Mouse (Mus musculus) heart, embryonic 15.5 days (tissue): Measurements from ENCODE around the gene Hdgf. TPM values are rescaled to one million over a fixed set of nuclear protein-coding genes. Genes with fewer than 3 reads are reported as not detected.

Experiments
- ATAC-seq: fragments of 200-750 bp; cut with Nextera tagmentation; replicated peaks from 2 replicates; pipeline ENCODE4 v1.8.0; 2017; ENCODE audit warnings: low read depth, moderate TSS enrichment; ENCODE audit not compliant: insufficient number of reproducible peaks, insufficient read depth, low FRiP score
- H3K27ac ChIP-seq: fragments of 300-500 bp; sonication (generic); 2 replicates; pipeline ENCODE4 v1.5.1; 2015; ENCODE audit warnings: mild to moderate bottlenecking, inconsistent platforms
- H3K27me3 ChIP-seq: fragments of 300-500 bp; sonication (generic); 2 replicates; pipeline ENCODE4 v1.6.1; 2015; ENCODE audit warnings: inconsistent platforms
- H3K36me3 ChIP-seq: fragments of 300-500 bp; sonication (generic); 2 replicates; pipeline ENCODE4 v1.6.1; 2015; ENCODE audit warnings: mild to moderate bottlenecking, inconsistent platforms
- H3K4me1 ChIP-seq: fragments of 300-500 bp; sonication (generic); replicated peaks from 2 replicates; pipeline ENCODE4 v1.6.1; 2015; ENCODE audit warnings: inconsistent platforms
- H3K4me2 ChIP-seq: fragments of 300-500 bp; sonication (generic); 2 replicates; pipeline ENCODE4 v1.6.1; 2015; ENCODE audit warnings: inconsistent platforms, mild to moderate bottlenecking, moderate library complexity
- H3K4me3 ChIP-seq: fragments of 300-500 bp; sonication (generic); 2 replicates; pipeline ENCODE4 v1.5.1; 2015; ENCODE audit warnings: mild to moderate bottlenecking, inconsistent platforms
- H3K9ac ChIP-seq: fragments of 300-500 bp; sonication (generic); 2 replicates; pipeline ENCODE4 v1.6.1; 2015; ENCODE audit warnings: mild to moderate bottlenecking, inconsistent platforms
- H3K9me3 ChIP-seq: fragments of 300-500 bp; sonication (generic); replicated peaks from 2 replicates; pipeline ENCODE4 v1.6.1; 2016; ENCODE audit warnings: inconsistent platforms
- WGBS: fragments of 180-500 bp; shearing (Covaris S2); methylation state at CpG from one replicate; pipeline ENCODE4 v1.1.7; 2015; ENCODE audit warnings: mixed read lengths; 5-methylcytosine and 5-hydroxymethylcytosine counted together
- polyA plus RNA-seq: library from polyadenylated mRNA; unstranded; fragments of >200 nt; fragmentation: Nextera tagmentation; extraction: Ambion mirVana; gene quantifications from 2 replicates; pipeline ENCODE4 v1.2.1, GENCODE M21; 2015

The Hdgf gene
- polyA plus RNA-seq, 1 experiment from 2014 or later = 134 TPM

DNA sequence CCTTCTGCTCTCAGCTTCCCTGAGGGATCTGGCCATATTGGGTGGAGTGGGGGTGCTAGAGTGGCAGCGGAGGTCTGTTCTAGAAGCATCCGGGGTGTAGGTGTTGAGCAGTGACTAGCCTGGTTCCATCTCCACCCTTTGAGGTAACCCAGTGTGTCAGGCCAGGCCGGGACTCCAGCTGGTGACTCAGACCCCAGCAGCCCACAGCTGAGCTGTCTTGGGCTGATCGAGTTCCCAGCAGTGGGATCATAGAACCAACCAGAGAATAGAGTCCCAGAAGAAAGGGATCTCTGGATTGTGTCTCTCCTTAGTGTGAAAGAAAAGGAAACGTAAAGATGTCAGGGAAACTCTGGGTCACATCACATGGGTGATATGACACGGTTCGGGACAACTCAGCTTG is 53.2 kb downstream of the Hdgf start:
- H3K27ac ChIP-seq = no peak overlapping the region

DNA sequence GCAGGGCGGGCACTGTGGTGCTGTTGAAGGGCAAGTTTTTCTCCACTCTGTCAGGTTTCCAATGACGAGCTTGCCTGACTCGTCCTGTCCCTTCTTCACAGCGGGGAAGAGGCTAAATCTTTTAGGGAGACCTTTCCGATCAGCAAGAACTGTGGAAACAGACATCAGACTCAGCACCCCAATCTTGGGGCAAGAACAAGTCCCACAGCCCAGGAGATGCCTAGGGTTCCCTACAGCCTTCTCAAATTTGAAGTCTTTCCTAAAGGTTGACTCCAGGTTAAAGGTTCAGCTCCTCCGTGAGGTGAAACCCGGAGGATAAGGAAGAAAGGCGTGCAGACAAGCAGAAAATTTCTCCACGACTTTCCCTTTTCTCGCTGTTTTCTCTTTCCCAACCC is 54.1 kb downstream of the Hdgf start:
- Histone ChIP-seq H3K4me2 (peak overlapping the region; percentile 82), H3K27ac (peak overlapping the region; percentile 82), H3K36me3 (no peaks in the 10 kb centered on the region), H3K9ac (peak overlapping the region; percentile 54), H3K4me3 (peak overlapping the region; percentile 49), H3K4me1 (peaks cover 23% of the 10 kb centered on the region), H3K9me3 (no peaks in the 10 kb centered on the region), H3K27me3 (peaks cover 8% of the 10 kb centered on the region; the same call in 1 of the 2 replicates)
- WGBS = 12% methylated on average over 10 of the region's 10 CpGs
- no peak for ATAC-seq

More for the DNA sequence above, 53.2 kb downstream of the Hdgf start:
- Histone ChIP-seq H3K4me3 (no peak overlapping the region), H3K4me2 (no peak overlapping the region), H3K9me3 (no peaks in the 10 kb centered on the region), H3K9ac (no peak overlapping the region), H3K36me3 (no peaks in the 10 kb centered on the region), H3K27me3 (peaks cover 5% of the 10 kb centered on the region; the same call in 1 of the 2 replicates), H3K4me1 (peaks cover 23% of the 10 kb centered on the region)
- ATAC-seq = no peak
- 66% methylated on average over 7 of the region's 7 CpGs for WGBS

GRCm38 (mm10) chr3:87960586-87961191 is 54.6 kb downstream of the Hdgf start:
- Histone ChIP-seq H3K4me3 (peak overlapping the region; percentile 49), H3K27me3 (peaks cover 8% of the 10 kb centered on the region; the same call in 1 of the 2 replicates), H3K9me3 (no peaks in the 10 kb centered on the region), H3K9ac (peak overlapping the region; percentile 54), H3K4me1 (peaks cover 23% of the 10 kb centered on the region), H3K36me3 (no peaks in the 10 kb centered on the region), H3K27ac (peak overlapping the region; percentile 82), H3K4me2 (peak overlapping the region; percentile 82)
- WGBS = 1% methylated on average over 27 of the region's 27 CpGs
- peak; percentile 97 for ATAC-seq

Other genes with a start within 250 kb of the Hdgf start
- gene Lrrc71, start 157.7 kb upstream of the Hdgf start, polyA plus RNA-seq = 0.29 and 0.70 TPM in 2 replicates
- 0.40 and 4.9 TPM in 2 replicates for gene Ntrk1, start 111.2 kb upstream of the Hdgf start, polyA plus RNA-seq
- 0.08 and 0.11 TPM in 2 replicates for gene Insrr, start 109.4 kb upstream of the Hdgf start, polyA plus RNA-seq
- gene Pear1, start 82.0 kb upstream of the Hdgf start, polyA plus RNA-seq = 17.4 and 25.4 TPM in 2 replicates
- 0.37 and 3.8 TPM in 2 replicates for gene Sh2d2a, start 59.6 kb upstream of the Hdgf start, polyA plus RNA-seq
- gene Prcc, start 20.7 kb upstream of the Hdgf start, polyA plus RNA-seq = 11.3 and 12.7 TPM in 2 replicates
- 59.2 and 60.6 TPM in 2 replicates for gene Mrpl24, start 13.2 kb downstream of the Hdgf start, polyA plus RNA-seq
- 23.9 and 33.3 TPM in 2 replicates for gene Isg20l2, start 24.0 kb downstream of the Hdgf start, polyA plus RNA-seq
- gene Rrnad1, start 24.4 kb downstream of the Hdgf start, polyA plus RNA-seq = 12.2 and 17.4 TPM in 2 replicates
- 4.1 and 20.1 TPM in 2 replicates for gene Crabp2, start 42.3 kb downstream of the Hdgf start, polyA plus RNA-seq
- gene Nes, start 64.8 kb downstream of the Hdgf start, polyA plus RNA-seq = 14.8 and 16.1 TPM in 2 replicates
- 0.24 and 0.34 TPM in 2 replicates for gene Bcan, start 93.9 kb downstream of the Hdgf start, polyA plus RNA-seq
- 0.15 TPM in 1 of 2 replicates, not detected in the other for gene Hapln2, start 121.3 kb downstream of the Hdgf start, polyA plus RNA-seq
- 15.4 and 20.6 TPM in 2 replicates for gene Gpatch4, start 136.8 kb downstream of the Hdgf start, polyA plus RNA-seq
- gene Naxe, start 152.2 kb downstream of the Hdgf start, polyA plus RNA-seq = 137 and 155 TPM in 2 replicates
- 0.32 TPM in 1 of 2 replicates, not detected in the other for gene Ttc24, start 172.0 kb downstream of the Hdgf start, polyA plus RNA-seq
- gene Iqgap3, start 175.7 kb downstream of the Hdgf start, polyA plus RNA-seq = 21.1 and 25.1 TPM in 2 replicates
- gene Mef2d, start 236.1 kb downstream of the Hdgf start, polyA plus RNA-seq = 35.4 and 43.2 TPM in 2 replicates